Mouse (Mus musculus): ENCODE results near the gene Ndufa12.

Gene Ndufa12

GRCm38 (mm10) chr10:94230172-94230981 lies 31.9 kb downstream of the Ndufa12 start:
- DNase-seq (ENCODE audit: low spot score), result peak; percentile 40

- no peak for DNase-seq (ENCODE audit: low spot score)
These were observed 32.5 kb downstream of the Ndufa12 start for GRCm38 (mm10) chr10:94231025-94231424.

- DNase-seq (ENCODE audit: low spot score), result no peak
These were observed 36.7 kb downstream of the Ndufa12 start for GRCm38 (mm10) chr10:94235200-94235599.

- no peak for DNase-seq (ENCODE audit: low spot score)
These were observed 42.8 kb downstream of the Ndufa12 start for GRCm38 (mm10) chr10:94241346-94241745.

GRCm38 (mm10) chr10:94247748-94248349 lies 49.3 kb downstream of the Ndufa12 start:
- DNase-seq (ENCODE audit: low spot score), result no peak

- no peak for DNase-seq (ENCODE audit: low spot score)
These were observed 51.3 kb downstream of the Ndufa12 start for GRCm38 (mm10) chr10:94249575-94250456.

- no peak for DNase-seq (ENCODE audit: low spot score)
These were observed 54.8 kb downstream of the Ndufa12 start for GRCm38 (mm10) chr10:94253260-94253807.

GRCm38 (mm10) chr10:94254766-94255165 lies 56.2 kb downstream of the Ndufa12 start:
- no peak for DNase-seq (ENCODE audit: low spot score)

- DNase-seq (ENCODE audit: low spot score), result no peak
These were observed 57.2 kb downstream of the Ndufa12 start for GRCm38 (mm10) chr10:94255744-94256143.

GRCm38 (mm10) chr10:94256518-94256917 lies 58.0 kb downstream of the Ndufa12 start:
- DNase-seq (ENCODE audit: low spot score), result no peak

GRCm38 (mm10) chr10:94260544-94260943 lies 62.0 kb downstream of the Ndufa12 start:
- DNase-seq (ENCODE audit: low spot score), result no peak

- no peak for DNase-seq (ENCODE audit: low spot score)
These were observed 64.1 kb downstream of the Ndufa12 start for GRCm38 (mm10) chr10:94262646-94263045.

GRCm38 (mm10) chr10:94263211-94263610 lies 64.7 kb downstream of the Ndufa12 start:
- no peak for DNase-seq (ENCODE audit: low spot score)

- DNase-seq (ENCODE audit: low spot score), result no peak
These were observed 67.4 kb downstream of the Ndufa12 start for GRCm38 (mm10) chr10:94265656-94266542.
